Mouse (Mus musculus) embryonic facial prominence, embryonic 12.5 days (tissue): ENCODE measurements around the gene Tmem86b. TPM values are rescaled to one million over a fixed set of nuclear protein-coding genes. Genes with fewer than 3 reads are reported as not detected.
"Not testable (repeated sequence)": the region's sequence is repeated elsewhere in the genome, so short reads cannot be mapped to it uniquely, and the experiment has no call there.

Experiments used
- ATAC-seq: fragments of 200-750 bp; cut with Nextera tagmentation; 2 replicates; pipeline ENCODE4 v1.8.0; 2017; ENCODE audit not compliant: insufficient number of reproducible peaks, insufficient read depth, low FRiP score, low TSS enrichment
- H3K27ac ChIP-seq: fragments of 300-500 bp; sonication (generic); 2 replicates; pipeline ENCODE4 v1.5.1; 2016; ENCODE audit warnings: mild to moderate bottlenecking
- H3K27me3 ChIP-seq: fragments of 300-500 bp; sonication (generic); 2 replicates; pipeline ENCODE4 v1.6.1; 2016; ENCODE audit warnings: mild to moderate bottlenecking, moderate library complexity
- H3K36me3 ChIP-seq: fragments of 300-500 bp; sonication (generic); 2 replicates; pipeline ENCODE4 v1.6.1; 2016; ENCODE audit warnings: mild to moderate bottlenecking
- H3K4me1 ChIP-seq: fragments of 300-500 bp; sonication (generic); 2 replicates; pipeline ENCODE4 v1.6.1; 2016
- H3K4me2 ChIP-seq: fragments of 300-500 bp; sonication (generic); replicated peaks from 2 replicates; pipeline ENCODE4 v1.6.1; 2016; ENCODE audit warnings: mild to moderate bottlenecking, moderate library complexity
- H3K4me3 ChIP-seq: fragments of 300-500 bp; sonication (generic); 2 replicates; pipeline ENCODE4 v1.5.1; 2016; ENCODE audit warnings: mild to moderate bottlenecking
- H3K9ac ChIP-seq: fragments of 300-500 bp; sonication (generic); 2 replicates; pipeline ENCODE4 v1.6.1; 2016; ENCODE audit warnings: mild to moderate bottlenecking, moderate library complexity
- H3K9me3 ChIP-seq: fragments of 300-500 bp; sonication (generic); 2 replicates; pipeline ENCODE4 v1.6.1; 2016; ENCODE audit warnings: mild to moderate bottlenecking, moderate library complexity
- WGBS: fragments of 180-500 bp; shearing (Covaris S2); methylation state at CpG from one replicate; pipeline ENCODE4 v1.1.7; 2016; 5-methylcytosine and 5-hydroxymethylcytosine counted together
- polyA plus RNA-seq: library from polyadenylated mRNA; unstranded; fragments of >200 nt; fragmentation: Nextera tagmentation; extraction: Ambion mirVana; gene quantifications from 2 replicates; pipeline ENCODE4 v1.2.1, GENCODE M21; 2016

The Tmem86b gene
- polyA plus RNA-seq, 1 experiment from 2014 or later: 1.9 TPM

DNA sequence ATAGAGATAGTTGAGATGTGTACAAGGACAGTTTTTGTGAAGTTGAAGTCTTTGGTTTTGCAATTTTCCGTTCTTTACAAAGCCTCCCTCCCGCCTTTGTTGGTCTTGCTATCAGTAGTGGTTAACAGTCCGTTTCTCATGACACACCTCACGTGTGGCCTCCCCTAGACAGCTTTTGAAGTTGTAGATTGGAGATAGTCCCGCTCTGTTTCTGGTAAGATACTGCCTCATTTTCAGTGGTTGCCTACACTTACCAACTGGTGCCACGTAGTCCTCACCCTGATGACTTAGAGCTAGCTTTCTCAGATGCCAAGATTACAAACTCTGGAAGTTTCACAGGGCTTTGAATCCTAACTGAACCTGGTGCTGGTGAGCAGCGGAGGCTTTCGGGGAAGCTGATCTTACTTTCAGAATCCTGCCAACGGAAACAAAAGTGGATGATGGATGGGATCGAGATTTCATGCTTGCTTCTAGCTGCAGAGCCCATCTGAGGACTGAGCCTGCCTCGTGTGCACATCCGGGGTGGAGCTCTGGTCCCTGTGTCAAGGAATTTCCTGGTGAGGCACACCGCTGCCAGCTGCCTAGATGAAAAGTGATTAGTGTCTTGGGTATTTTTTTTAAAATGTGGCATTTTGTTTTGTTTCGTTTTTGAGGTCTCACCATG, 17.4 kb downstream of the Tmem86b start:
- Histone ChIP-seq H3K4me3 (no peak overlapping the region), H3K4me1 (no peaks in the 10 kb centered on the region), H3K4me2 (no peak overlapping the region), H3K27me3 (no peaks in the 10 kb centered on the region), H3K9ac (no peak overlapping the region), H3K9me3 (no peaks in the 10 kb centered on the region), H3K27ac (no peak overlapping the region), H3K36me3 (no peaks in the 10 kb centered on the region)
- no peak for ATAC-seq
- 79% methylated on average over 14 of the region's 14 CpGs for WGBS

DNA sequence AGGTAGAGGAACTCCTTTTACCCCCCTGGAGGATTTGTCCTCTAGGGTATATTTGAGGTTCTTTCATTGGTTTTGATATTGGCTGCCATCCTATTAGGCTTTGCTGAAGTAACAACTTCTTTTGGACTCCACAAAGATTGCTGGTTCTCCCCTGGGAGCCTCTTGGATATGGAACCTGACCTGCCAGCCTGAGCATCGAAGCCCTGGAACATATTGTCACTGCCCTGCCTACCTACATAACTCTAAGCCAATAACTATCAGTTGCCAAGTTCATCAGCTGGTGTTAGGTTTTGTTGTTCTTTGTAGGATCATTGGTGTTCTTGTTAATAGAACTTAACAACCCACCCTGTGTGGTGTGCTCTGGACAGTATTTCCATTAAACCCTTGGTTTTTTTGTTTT, 18.3 kb downstream of the Tmem86b start:
- ATAC-seq: no peak
- no peaks in the 10 kb centered on the region for H3K36me3 ChIP-seq
- no peak overlapping the region for H3K9ac ChIP-seq
- H3K9me3 ChIP-seq: no peaks in the 10 kb centered on the region
- H3K4me1 ChIP-seq: no peaks in the 10 kb centered on the region
- H3K4me2 ChIP-seq: no peak overlapping the region
- 61% methylated on average over 1 of the region's 1 CpGs for WGBS
- no peak overlapping the region for H3K4me3 ChIP-seq
- no peak overlapping the region for H3K27ac ChIP-seq
- H3K27me3 ChIP-seq: no peaks in the 10 kb centered on the region

DNA sequence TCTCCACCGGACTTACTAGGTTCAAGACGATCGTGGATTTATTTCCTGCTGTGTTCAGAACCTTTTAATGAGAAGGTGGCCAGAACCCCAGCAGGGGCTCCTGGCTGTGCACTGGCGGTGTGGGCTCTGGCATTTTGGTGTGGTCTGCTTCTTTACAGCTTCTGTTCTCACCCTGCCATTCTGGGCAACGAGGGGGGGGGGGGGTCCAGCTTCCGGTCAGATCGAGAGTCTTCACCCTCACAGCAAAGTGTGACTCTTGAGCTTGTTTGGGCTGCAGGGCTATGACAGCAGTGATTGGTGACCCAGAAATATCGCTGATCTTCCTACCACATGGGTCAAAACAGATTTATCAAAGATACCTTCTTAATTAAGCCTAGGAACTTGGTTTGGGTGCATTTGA, 18.8 kb downstream of the Tmem86b start:
- Histone ChIP-seq H3K36me3 (no peaks in the 10 kb centered on the region), H3K9me3 (no peaks in the 10 kb centered on the region), H3K4me3 (no peak overlapping the region), H3K27ac (no peak overlapping the region), H3K4me2 (no peak overlapping the region), H3K9ac (no peak overlapping the region), H3K27me3 (no peaks in the 10 kb centered on the region), H3K4me1 (no peaks in the 10 kb centered on the region)
- no peak for ATAC-seq
- WGBS: 68% methylated on average over 8 of the region's 8 CpGs

DNA sequence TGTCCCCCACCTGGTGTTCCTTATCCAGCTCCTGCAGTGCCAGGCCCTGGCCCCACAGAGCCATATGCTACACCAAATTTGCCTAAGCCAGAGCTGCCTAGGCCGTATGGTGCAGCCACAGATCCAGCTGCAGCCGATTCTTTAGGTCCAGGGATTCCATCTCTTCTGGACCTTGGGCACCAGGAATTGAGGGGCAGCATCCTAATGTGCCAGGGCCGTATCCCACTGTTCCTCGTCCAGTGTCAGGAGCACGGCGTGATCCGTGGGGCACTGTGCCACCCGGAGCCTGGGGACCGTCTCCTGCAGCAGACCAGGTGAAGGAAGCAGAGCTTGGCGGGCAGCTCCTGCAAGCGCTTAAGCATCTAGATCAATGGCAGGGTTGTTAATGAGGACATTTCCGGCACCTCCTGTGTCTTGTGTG, 19.3 kb downstream of the Tmem86b start:
- Histone ChIP-seq H3K9ac (no peak overlapping the region), H3K27me3 (no peaks in the 10 kb centered on the region), H3K36me3 (no peaks in the 10 kb centered on the region), H3K4me2 (no peak overlapping the region), H3K4me3 (no peak overlapping the region), H3K27ac (no peak overlapping the region), H3K4me1 (no peaks in the 10 kb centered on the region), H3K9me3 (no peaks in the 10 kb centered on the region)
- no peak for ATAC-seq
- 80% methylated on average over 12 of the region's 12 CpGs for whole genome bisulfite sequencing

DNA sequence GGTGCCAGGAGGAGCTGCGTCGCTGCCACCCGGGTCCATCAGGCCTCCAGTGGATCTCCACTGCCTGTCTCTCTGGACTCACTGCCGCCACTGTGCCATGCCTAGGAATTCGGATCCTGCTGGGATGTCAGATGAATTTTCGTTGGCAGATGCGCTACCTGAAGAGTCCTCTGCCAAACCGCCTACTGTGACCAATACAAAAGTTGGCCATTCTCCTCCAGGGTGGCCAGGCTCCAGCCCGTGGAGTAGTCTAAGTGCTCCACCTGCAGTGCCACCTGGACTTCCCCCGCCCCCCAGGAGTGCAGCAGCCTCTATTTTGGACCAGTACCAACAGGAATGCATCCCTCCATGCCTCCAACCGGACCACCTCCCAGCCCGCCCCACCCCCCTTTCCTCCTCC, 19.7 kb downstream of the Tmem86b start:
- Histone ChIP-seq H3K9me3 (no peaks in the 10 kb centered on the region), H3K9ac (no peak overlapping the region), H3K4me2 (no peak overlapping the region), H3K27me3 (no peaks in the 10 kb centered on the region), H3K4me1 (no peaks in the 10 kb centered on the region), H3K36me3 (no peaks in the 10 kb centered on the region), H3K27ac (no peak overlapping the region), H3K4me3 (no peak overlapping the region)
- WGBS: 83% methylated on average over 12 of the region's 12 CpGs
- no peak for ATAC-seq

- Histone ChIP-seq H3K4me1 (no peaks in the 10 kb centered on the region), H3K4me3 (no peak overlapping the region), H3K4me2 (no peak overlapping the region), H3K9ac (no peak overlapping the region), H3K27me3 (no peaks in the 10 kb centered on the region), H3K36me3 (no peaks in the 10 kb centered on the region), H3K9me3 (no peaks in the 10 kb centered on the region), H3K27ac (no peak overlapping the region)
- 59% methylated on average over 5 of the region's 5 CpGs for WGBS
- no peak for ATAC-seq
Measured at GRCm38 (mm10) chr7:4608002-4608401, 23.2 kb downstream of the Tmem86b start.

DNA sequence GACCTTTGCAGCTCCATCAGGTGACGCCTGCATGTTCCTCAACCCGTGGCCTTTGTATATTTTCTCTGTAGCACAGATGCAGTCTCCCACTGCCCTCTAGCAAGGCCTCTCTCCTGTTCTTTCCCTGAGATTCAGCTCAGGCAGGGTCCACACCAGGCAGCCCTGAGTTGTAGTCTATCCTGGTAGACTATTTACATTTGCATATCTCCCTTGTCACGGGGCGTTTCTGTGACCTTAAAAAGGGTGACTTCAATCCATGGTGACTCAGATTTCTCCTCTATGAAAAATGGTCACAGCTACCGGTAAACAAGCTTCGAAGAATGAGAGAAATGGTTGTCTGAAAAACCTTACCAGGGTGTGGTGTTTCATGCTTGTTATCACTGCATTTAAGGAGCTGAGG, 27.3 kb downstream of the Tmem86b start, which contains the start of gene Ptprh:
TSS of gene Ptprh (minus strand) at position 169 of the 400 bp plus-strand sequence.
- WGBS: 79% methylated on average over 6 of the region's 6 CpGs
- no peak for ATAC-seq
- Histone ChIP-seq H3K4me1 (no peaks in the 10 kb centered on the region), H3K27me3 (no peaks in the 10 kb centered on the region), H3K9me3 (no peaks in the 10 kb centered on the region), H3K4me2 (no peak within 1 kb of the TSS), H3K4me3 (no peak within 1 kb of the TSS), H3K9ac (no peak within 1 kb of the TSS), H3K36me3 (no peaks in the 10 kb centered on the region), H3K27ac (no peak within 1 kb of the TSS)

- Histone ChIP-seq H3K27me3 (no peaks in the 10 kb centered on the region), H3K9me3 (no peaks in the 10 kb centered on the region), H3K4me2 (no peak overlapping the region), H3K4me1 (no peaks in the 10 kb centered on the region), H3K4me3 (no peak overlapping the region), H3K27ac (no peak overlapping the region), H3K36me3 (no peaks in the 10 kb centered on the region), H3K9ac (no peak overlapping the region)
- 82% methylated on average over 6 of the region's 6 CpGs for WGBS
- ATAC-seq: no peak
Measured at GRCm38 (mm10) chr7:4602969-4603368, 28.3 kb downstream of the Tmem86b start.

DNA sequence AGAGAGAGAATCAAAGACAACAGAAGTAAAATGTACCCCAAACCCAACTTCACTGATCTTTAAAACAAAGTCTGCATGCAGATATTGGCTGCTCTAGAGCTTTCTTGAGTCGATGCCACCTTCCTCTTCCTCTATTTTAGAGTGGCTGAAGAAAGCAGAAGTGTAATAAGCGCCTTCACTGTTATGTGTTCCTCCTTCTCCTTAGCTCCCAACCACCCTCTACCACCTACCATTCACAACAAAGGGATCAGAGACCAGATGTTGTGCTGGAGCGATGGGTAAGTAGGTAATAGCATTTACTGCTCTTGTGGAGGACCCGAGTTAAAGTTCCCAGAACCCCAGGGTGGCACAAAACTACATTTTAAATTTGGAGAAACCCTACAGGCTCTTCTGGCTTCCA, 34.2 kb downstream of the Tmem86b start:
- not testable (repeated sequence) for H3K4me1 ChIP-seq, H3K9me3 ChIP-seq, H3K27me3 ChIP-seq, H3K36me3 ChIP-seq, H3K4me2 ChIP-seq, H3K27ac ChIP-seq, ATAC-seq, H3K9ac ChIP-seq, H3K4me3 ChIP-seq
- 63% methylated on average over 4 of the region's 4 CpGs for WGBS

DNA sequence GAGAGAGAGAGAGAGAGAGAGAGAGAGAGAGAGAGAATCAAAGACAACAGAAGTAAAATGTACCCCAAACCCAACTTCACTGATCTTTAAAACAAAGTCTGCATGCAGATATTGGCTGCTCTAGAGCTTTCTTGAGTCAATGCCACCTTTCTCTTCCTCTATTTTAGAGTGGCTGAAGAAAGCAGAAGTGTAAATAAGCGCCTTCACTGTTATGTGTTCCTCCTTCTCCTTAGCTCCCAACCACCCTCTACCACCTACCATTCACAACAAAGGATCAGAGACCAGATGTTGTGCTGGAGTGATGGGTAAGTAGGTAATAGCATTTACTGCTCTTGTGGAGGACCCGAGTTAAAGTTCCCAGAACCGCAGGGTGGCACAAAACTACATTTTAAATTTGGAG, 49.7 kb downstream of the Tmem86b start:
- 82% methylated on average over 3 of the region's 3 CpGs for WGBS
- ATAC-seq, H3K9me3 ChIP-seq: not testable (repeated sequence)

More for the DNA sequence above, 49.7 kb downstream of the Tmem86b start:
- not testable (repeated sequence) for H3K9ac ChIP-seq, H3K4me1 ChIP-seq, H3K27ac ChIP-seq, H3K4me2 ChIP-seq, H3K27me3 ChIP-seq, H3K4me3 ChIP-seq, H3K36me3 ChIP-seq
